Mouse (Mus musculus): Measurements from ENCODE around the gene Dcun1d3.

DNA sequence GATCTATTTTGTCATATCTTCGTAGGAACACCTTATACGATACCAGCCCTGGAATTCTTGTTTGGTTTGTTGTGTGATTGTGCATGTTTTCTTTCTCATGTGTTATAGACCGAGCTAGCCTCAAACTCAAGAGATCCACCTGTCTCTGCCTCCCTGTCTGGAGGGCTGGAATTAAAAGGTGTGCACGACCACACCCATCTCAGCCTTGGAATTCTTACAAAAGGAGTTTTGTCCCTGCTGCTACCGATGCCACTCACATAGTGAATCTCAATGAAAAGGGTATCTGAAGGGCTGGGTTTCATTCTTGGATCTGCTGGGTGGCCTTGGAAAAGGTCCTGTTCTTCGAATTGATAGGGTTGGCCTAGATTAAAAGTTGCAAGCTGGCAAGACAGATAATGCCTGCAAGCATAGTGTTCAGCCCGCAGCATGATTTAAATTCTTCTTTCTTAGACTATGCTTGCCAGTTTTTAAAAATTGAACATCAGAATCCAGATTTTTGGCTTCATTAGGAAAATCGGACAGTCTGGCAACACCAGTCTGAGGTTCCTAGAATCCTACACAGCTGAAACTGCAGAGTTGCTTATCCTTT, 1.5 kb upstream of the Dcun1d3 start:
- TF ChIP-seq BHLHE40 (IDR thresholded peaks at IDR 0.05; ENCODE audit: borderline replicate concordance, low read depth, low read length) (no peak), GATA1 (IDR thresholded peaks at IDR 0.05; ENCODE audit: low read depth, low read length) (peak; percentile 59; the same call in 1 of the 2 replicates), NRF1 (IDR thresholded peaks at IDR 0.05; ENCODE audit: insufficient read depth, low read depth, low read length, poor library complexity, severe bottlenecking) (no peak), CTCF (IDR thresholded peaks at IDR 0.05 in 2 of 3, conservative IDR thresholded peaks at IDR 0.05 in 1 of 3; ENCODE audit: control insufficient read depth in 1 of 3, insufficient read depth in 1 of 3, low read depth in 2 of 3, low read length in 3 of 3, poor library complexity in 1 of 3, severe bottlenecking in 1 of 3) (no peak), GABPA (IDR thresholded peaks at IDR 0.05; ENCODE audit: low read depth, low read length) (no peak), USF1 (IDR thresholded peaks at IDR 0.05; ENCODE audit: low read depth, low read length) (no peak), ZC3H11A (IDR thresholded peaks at IDR 0.05; ENCODE audit: low read depth, low read length) (no peak), ZKSCAN1 (IDR thresholded peaks at IDR 0.05; ENCODE audit: low read depth, low read length) (no peak)
